Mouse (Mus musculus): Measurements from ENCODE around the gene Slain1. TPM values are rescaled to one million over a fixed set of nuclear protein-coding genes. Genes with fewer than 3 reads are reported as not detected.

Gene Slain1
- polyA plus RNA-seq, 1 experiment from 2014 or later: 0.99 TPM

Small RNAs within 50 kb of the gene (microRNA-seq; reads per million reads assigned to microRNA genes)
- not detected for gene Gm22877

Other genes with a start within 250 kb of the Slain1 start
- gene Scel, start 136.9 kb upstream of the Slain1 start, polyA plus RNA-seq (2015; fragmentation: Nextera tagmentation; extraction: Ambion mirVana): 2.2 and 2.7 TPM in 2 replicates
- 52.7 and 57.7 TPM in 2 replicates for gene Ednrb, start 194.2 kb downstream of the Slain1 start, polyA plus RNA-seq (2015; fragmentation: Nextera tagmentation; extraction: Ambion mirVana)

Measured in kidney, embryonic 16.5 days (tissue).